Mouse (Mus musculus): ENCODE results near the gene Vash1. TPM values are rescaled to one million over a fixed set of nuclear protein-coding genes. Genes with fewer than 3 reads are reported as not detected.

The Vash1 gene
- polyA plus RNA-seq, 2 experiments, result 0.61 to 0.65 TPM

DNA sequence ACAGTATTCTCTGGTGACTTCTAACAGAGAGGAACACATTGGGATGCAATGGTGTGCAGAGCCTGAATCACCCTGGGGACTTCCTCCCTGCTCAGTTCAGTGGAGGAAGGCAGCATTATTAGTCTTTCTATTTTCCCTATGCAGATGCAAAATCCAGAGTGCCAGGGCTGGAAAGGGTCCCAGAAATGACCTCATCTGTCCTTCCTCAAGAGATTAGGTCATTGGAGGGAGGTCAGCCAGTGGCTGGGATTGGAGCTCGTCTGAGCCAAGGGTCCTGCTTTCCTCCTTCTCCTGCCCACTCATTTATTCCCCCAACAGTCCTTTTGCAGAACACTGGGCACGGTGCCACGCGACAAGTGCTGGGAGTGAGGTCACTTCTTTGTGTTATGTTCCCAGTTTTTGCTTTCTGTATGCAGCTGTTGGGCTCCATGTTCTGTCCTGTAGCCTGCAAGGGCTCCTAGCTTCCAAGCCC lies 25.9 kb upstream of the Vash1 start:
- Histone ChIP-seq H3K36me3 (replicated peaks; ENCODE audit: control insufficient read depth, insufficient read depth, low read depth) (no peaks in the 10 kb centered on the region), H3K4me2 (ENCODE audit: low read depth) (no peak overlapping the region), H3K9ac (replicated peaks) (no peak overlapping the region), H3K9me3 (ENCODE audit: control insufficient read depth, low read length) (no peaks in the 10 kb centered on the region), H3K4me1 (replicated peaks; ENCODE audit: control insufficient read depth in 2 of 2, insufficient read depth in 2 of 2, low read length in 1 of 2) (no peaks in the 10 kb centered on the region; a peak in 1 of 4 replicates), H3K27ac (no peak overlapping the region), H3K4me3 (ENCODE audit: insufficient read depth in 1 of 2, low read depth in 2 of 2, low read length in 2 of 2) (no peak overlapping the region), H3K27me3 (ENCODE audit: control insufficient read depth, insufficient read depth, low read length) (no peaks in the 10 kb centered on the region)
- no peak for TF ChIP-seq CTCF (IDR thresholded peaks at IDR 0.05; ENCODE audit: low read depth)
- no peak for TF ChIP-seq EP300 (IDR thresholded peaks at IDR 0.05; ENCODE audit: low read depth)
- ATAC-seq (ENCODE audit: insufficient read depth) (no peak), DNase-seq (ENCODE audit: low read depth in 3 of 3, low spot score in 3 of 3) (no peak)
- 51% methylated on average over 4 of the region's 4 CpGs for WGBS (ENCODE audit: insufficient replicate concordance)

DNA sequence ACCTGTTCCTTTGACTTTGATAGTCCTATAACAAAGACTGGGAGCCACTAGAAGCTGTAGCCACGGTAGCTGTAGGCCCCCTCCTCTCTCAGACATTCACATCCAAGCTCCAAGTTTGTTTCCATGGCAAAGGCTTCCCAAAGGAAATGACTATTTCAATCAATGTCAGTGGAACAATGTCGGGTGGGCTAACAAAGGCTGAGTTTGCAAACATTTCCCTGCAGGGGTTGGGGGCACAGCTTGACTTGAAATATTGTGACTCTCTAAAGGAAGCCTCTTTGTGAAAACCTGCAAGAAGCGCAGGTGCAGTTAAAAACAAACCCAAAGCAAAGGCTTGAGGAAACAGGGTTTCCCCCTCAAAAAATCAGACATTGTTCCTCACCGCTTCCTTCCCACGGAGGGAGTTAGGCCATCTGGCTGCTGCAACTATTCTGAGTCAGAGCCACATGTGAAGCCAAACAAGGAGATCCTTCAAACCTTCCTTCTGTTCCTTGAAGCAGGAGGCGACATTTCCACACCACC lies 19.0 kb upstream of the Vash1 start:
- Histone ChIP-seq H3K4me1 (replicated peaks; ENCODE audit: control insufficient read depth in 2 of 2, insufficient read depth in 2 of 2, low read length in 1 of 2) (no peaks in the 10 kb centered on the region), H3K4me3 (ENCODE audit: insufficient read depth in 1 of 2, low read depth in 2 of 2, low read length in 2 of 2) (no peak overlapping the region), H3K36me3 (replicated peaks; ENCODE audit: control insufficient read depth, insufficient read depth, low read depth) (no peaks in the 10 kb centered on the region), H3K9ac (replicated peaks) (no peak overlapping the region), H3K4me2 (ENCODE audit: low read depth) (no peak overlapping the region), H3K27me3 (ENCODE audit: control insufficient read depth, insufficient read depth, low read length) (no peaks in the 10 kb centered on the region), H3K9me3 (ENCODE audit: control insufficient read depth, low read length) (no peaks in the 10 kb centered on the region), H3K27ac (no peak overlapping the region)
- no peak for ATAC-seq (ENCODE audit: insufficient read depth)
- TF ChIP-seq CTCF (IDR thresholded peaks at IDR 0.05; ENCODE audit: low read depth), result no peak
- no peak for TF ChIP-seq EP300 (IDR thresholded peaks at IDR 0.05; ENCODE audit: low read depth)
- DNase-seq (ENCODE audit: low read depth in 3 of 3, low spot score in 3 of 3), result no peak
- 17% methylated on average over 6 of the region's 6 CpGs for WGBS (ENCODE audit: insufficient replicate concordance)

DNA sequence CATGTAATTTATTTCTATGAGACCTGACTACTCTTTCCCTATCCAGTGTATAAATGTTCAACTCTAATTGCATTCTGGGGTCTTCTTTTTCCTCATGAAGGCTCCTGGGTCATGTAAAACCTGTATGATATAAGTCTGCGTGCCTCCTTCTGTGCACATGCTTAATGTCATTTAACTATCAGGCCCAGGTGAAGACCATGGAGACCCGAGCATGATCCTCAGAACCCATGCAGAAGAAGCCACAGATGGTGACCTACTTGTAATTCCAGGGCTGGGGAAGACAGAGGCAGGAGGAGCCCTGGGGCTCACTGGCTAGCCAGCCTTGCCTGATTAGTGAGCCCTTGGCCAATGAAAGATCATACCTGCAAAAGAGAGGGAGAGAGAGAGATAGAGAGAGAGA lies 18.0 kb upstream of the Vash1 start:
- WGBS (ENCODE audit: insufficient replicate concordance), result 52% methylated on average over 2 of the region's 2 CpGs
- Histone ChIP-seq H3K9ac (replicated peaks) (no peak overlapping the region), H3K27ac (no peak overlapping the region), H3K36me3 (replicated peaks; ENCODE audit: control insufficient read depth, insufficient read depth, low read depth) (no peaks in the 10 kb centered on the region), H3K4me1 (replicated peaks; ENCODE audit: control insufficient read depth in 2 of 2, insufficient read depth in 2 of 2, low read length in 1 of 2) (no peaks in the 10 kb centered on the region), H3K27me3 (ENCODE audit: control insufficient read depth, insufficient read depth, low read length) (no peaks in the 10 kb centered on the region), H3K9me3 (ENCODE audit: control insufficient read depth, low read length) (no peaks in the 10 kb centered on the region), H3K4me3 (ENCODE audit: insufficient read depth in 1 of 2, low read depth in 2 of 2, low read length in 2 of 2) (no peak overlapping the region), H3K4me2 (ENCODE audit: low read depth) (no peak overlapping the region)
- ATAC-seq (ENCODE audit: insufficient read depth) (no peak), DNase-seq (ENCODE audit: low read depth in 3 of 3, low spot score in 3 of 3) (no peak)
- TF ChIP-seq CTCF (IDR thresholded peaks at IDR 0.05; ENCODE audit: low read depth) (no peak), EP300 (IDR thresholded peaks at IDR 0.05; ENCODE audit: low read depth) (no peak)

DNA sequence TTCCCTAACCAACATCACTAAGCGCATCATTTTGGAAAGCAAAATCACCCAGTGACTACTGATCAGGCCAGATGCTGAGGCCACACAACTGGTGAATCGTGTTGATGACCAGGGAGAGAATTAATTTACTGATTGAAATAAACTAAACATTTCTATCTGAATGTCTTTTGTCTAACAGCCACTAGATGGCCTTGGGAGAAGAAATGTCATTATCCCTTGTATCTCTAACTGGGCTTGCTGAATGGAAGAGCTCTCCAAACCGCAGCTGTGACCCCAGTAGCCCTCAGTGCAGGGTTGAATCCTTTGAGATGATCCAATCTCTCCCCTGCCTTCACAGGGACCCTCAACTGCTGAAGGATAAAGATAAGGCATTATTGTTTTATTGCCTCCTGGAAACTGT lies 12.8 kb upstream of the Vash1 start:
- no peak for ATAC-seq (ENCODE audit: insufficient read depth)
- no peaks in the 10 kb centered on the region for H3K36me3 ChIP-seq (replicated peaks; ENCODE audit: control insufficient read depth, insufficient read depth, low read depth)
- TF ChIP-seq EP300 (IDR thresholded peaks at IDR 0.05; ENCODE audit: low read depth) (no peak), CTCF (IDR thresholded peaks at IDR 0.05; ENCODE audit: low read depth) (0 out of 2 replicates have a peak, but pooled peaks have one; percentile 14)
- no peaks in the 10 kb centered on the region for H3K4me1 ChIP-seq (replicated peaks; ENCODE audit: control insufficient read depth in 2 of 2, insufficient read depth in 2 of 2, low read length in 1 of 2)
- no peaks in the 10 kb centered on the region for H3K9me3 ChIP-seq (ENCODE audit: control insufficient read depth, low read length)
- no peak overlapping the region for H3K27ac ChIP-seq
- H3K27me3 ChIP-seq (ENCODE audit: control insufficient read depth, insufficient read depth, low read length), result no peaks in the 10 kb centered on the region
- H3K9ac ChIP-seq (replicated peaks), result no peak overlapping the region
- H3K4me3 ChIP-seq (ENCODE audit: insufficient read depth in 1 of 2, low read depth in 2 of 2, low read length in 2 of 2), result no peak overlapping the region
- 40% methylated on average over 3 of the region's 3 CpGs for WGBS (ENCODE audit: insufficient replicate concordance)
- no peak for DNase-seq (ENCODE audit: low read depth in 3 of 3, low spot score in 3 of 3)
- no peak overlapping the region for H3K4me2 ChIP-seq (ENCODE audit: low read depth)

- no peak for TF ChIP-seq EP300 (IDR thresholded peaks at IDR 0.05; ENCODE audit: low read depth)
- no peak for TF ChIP-seq CTCF (IDR thresholded peaks at IDR 0.05; ENCODE audit: low read depth)
- Histone ChIP-seq H3K9me3 (ENCODE audit: control insufficient read depth, low read length) (no peaks in the 10 kb centered on the region), H3K9ac (replicated peaks) (no peak overlapping the region), H3K27ac (no peak overlapping the region), H3K27me3 (ENCODE audit: control insufficient read depth, insufficient read depth, low read length) (no peaks in the 10 kb centered on the region), H3K4me2 (ENCODE audit: low read depth) (no peak overlapping the region), H3K4me3 (ENCODE audit: insufficient read depth in 1 of 2, low read depth in 2 of 2, low read length in 2 of 2) (no peak overlapping the region), H3K4me1 (replicated peaks; ENCODE audit: control insufficient read depth in 2 of 2, insufficient read depth in 2 of 2, low read length in 1 of 2) (no peaks in the 10 kb centered on the region), H3K36me3 (replicated peaks; ENCODE audit: control insufficient read depth, insufficient read depth, low read depth) (no peaks in the 10 kb centered on the region)
- 60% methylated on average over 2 of the region's 2 CpGs for WGBS (ENCODE audit: insufficient replicate concordance)
- DNase-seq (ENCODE audit: low read depth in 3 of 3, low spot score in 3 of 3) (no peak), ATAC-seq (ENCODE audit: insufficient read depth) (no peak)
Observed at GRCm38 (mm10) chr12:86668404-86668803, 10.1 kb upstream of the Vash1 start.

Data from liver, embryonic 14.5 days (tissue).